Mouse (Mus musculus): Measurements from ENCODE around the gene Memo1. TPM values are rescaled to one million over a fixed set of nuclear protein-coding genes. Genes with fewer than 3 reads are reported as not detected.
"Not testable (repeated sequence)": the region's sequence is repeated elsewhere in the genome, so short reads cannot be mapped to it uniquely, and the experiment has no call there.

The Memo1 gene
- polyA plus RNA-seq, 1 experiment from 2014 or later, result 73.5 TPM

- no peaks in the 10 kb centered on the region for H3K9me3 ChIP-seq (replicated peaks)
- under 1% methylated on average over 47 of the region's 48 CpGs for WGBS
- peaks cover 17% of the 10 kb centered on the region for H3K4me1 ChIP-seq
- H3K4me3 ChIP-seq, result peak overlapping the region; percentile 83
- peak; percentile 98 for ATAC-seq
- peaks cover 19% of the 10 kb centered on the region for H3K36me3 ChIP-seq (ENCODE audit: poor library complexity, severe bottlenecking)
- H3K27ac ChIP-seq, result peak overlapping the region; percentile 89
- H3K4me2 ChIP-seq, result peak overlapping the region; percentile 80
- H3K27me3 ChIP-seq, result no peaks in the 10 kb centered on the region
- peak overlapping the region; percentile 82 for H3K9ac ChIP-seq
These were observed 21.1 kb upstream of the Memo1 start for GRCm38 (mm10) chr17:74316309-74316863.

- ATAC-seq, result no peak; the same call in 1 of the 2 replicates
- Histone ChIP-seq H3K4me1 (peaks cover 17% of the 10 kb centered on the region), H3K9me3 (replicated peaks) (no peaks in the 10 kb centered on the region), H3K27ac (peak overlapping the region; percentile 89), H3K9ac (peak overlapping the region; percentile 82), H3K4me3 (peak overlapping the region; percentile 83), H3K27me3 (no peaks in the 10 kb centered on the region), H3K36me3 (ENCODE audit: poor library complexity, severe bottlenecking) (peaks cover 22% of the 10 kb centered on the region), H3K4me2 (peak overlapping the region; percentile 80)
- WGBS, result under 1% methylated on average over 45 of the region's 45 CpGs
These were observed 20.4 kb upstream of the Memo1 start for GRCm38 (mm10) chr17:74315445-74316308.

GRCm38 (mm10) chr17:74306021-74306420 lies 10.7 kb upstream of the Memo1 start:
- Histone ChIP-seq H3K4me2 (no peak overlapping the region), H3K27ac (no peak overlapping the region), H3K27me3 (no peaks in the 10 kb centered on the region), H3K4me3 (no peak overlapping the region), H3K9ac (no peak overlapping the region), H3K36me3 (ENCODE audit: poor library complexity, severe bottlenecking) (peaks cover 72% of the 10 kb centered on the region), H3K9me3 (replicated peaks) (no peaks in the 10 kb centered on the region), H3K4me1 (no peaks in the 10 kb centered on the region)
- WGBS, result 93% methylated on average over 1 of the region's 1 CpGs
- ATAC-seq, result no peak

GRCm38 (mm10) chr17:74305616-74306015 lies 10.3 kb upstream of the Memo1 start:
- Histone ChIP-seq H3K4me2 (no peak overlapping the region), H3K9ac (no peak overlapping the region), H3K9me3 (replicated peaks) (no peaks in the 10 kb centered on the region), H3K4me3 (no peak overlapping the region), H3K36me3 (ENCODE audit: poor library complexity, severe bottlenecking) (peaks cover 74% of the 10 kb centered on the region), H3K27me3 (no peaks in the 10 kb centered on the region), H3K4me1 (no peaks in the 10 kb centered on the region), H3K27ac (no peak overlapping the region)
- ATAC-seq, result no peak
- 94% methylated on average over 4 of the region's 4 CpGs for WGBS

- H3K4me3 ChIP-seq, result no peak overlapping the region
- H3K27me3 ChIP-seq, result no peaks in the 10 kb centered on the region
- no peaks in the 10 kb centered on the region for H3K9me3 ChIP-seq (replicated peaks)
- H3K27ac ChIP-seq, result no peak overlapping the region
- H3K36me3 ChIP-seq (ENCODE audit: poor library complexity, severe bottlenecking), result peaks cover 74% of the 10 kb centered on the region
- no peaks in the 10 kb centered on the region for H3K4me1 ChIP-seq
- no peak overlapping the region for H3K4me2 ChIP-seq
- ATAC-seq, result no peak
- WGBS, result 98% methylated on average over 4 of the region's 4 CpGs
- H3K9ac ChIP-seq, result no peak overlapping the region
These were observed 8.7 kb upstream of the Memo1 start for GRCm38 (mm10) chr17:74304060-74304459.

GRCm38 (mm10) chr17:74300089-74300488 lies 4.8 kb upstream of the Memo1 start:
- Histone ChIP-seq H3K27ac (no peak overlapping the region), H3K4me3 (no peak overlapping the region), H3K36me3 (ENCODE audit: poor library complexity, severe bottlenecking) (peaks cover 47% of the 10 kb centered on the region), H3K9me3 (replicated peaks) (no peaks in the 10 kb centered on the region), H3K9ac (no peak overlapping the region), H3K27me3 (no peaks in the 10 kb centered on the region), H3K4me1 (no peaks in the 10 kb centered on the region), H3K4me2 (no peak overlapping the region)
- ATAC-seq, result no peak
- WGBS, result 88% methylated on average over 5 of the region's 5 CpGs

GRCm38 (mm10) chr17:74296991-74297390 lies 1.7 kb upstream of the Memo1 start:
- H3K27ac ChIP-seq; ATAC-seq; H3K9ac ChIP-seq; H3K9me3 ChIP-seq (replicated peaks); H3K4me2 ChIP-seq; H3K4me3 ChIP-seq; H3K27me3 ChIP-seq: not testable (repeated sequence)
- H3K4me1 ChIP-seq, result peaks cover 15% of the 10 kb centered on the region
- WGBS, result 90% methylated on average over 5 of the region's 5 CpGs
- peaks cover 28% of the 10 kb centered on the region for H3K36me3 ChIP-seq (ENCODE audit: poor library complexity, severe bottlenecking)

- H3K9ac ChIP-seq, result peak overlapping the region; percentile 97
- peak overlapping the region; percentile 96 for H3K27ac ChIP-seq
- peak overlapping the region; percentile 71 for H3K4me2 ChIP-seq
- no peaks in the 10 kb centered on the region for H3K27me3 ChIP-seq
- peak overlapping the region; percentile 94 for H3K4me3 ChIP-seq
- no peak for ATAC-seq
- no peaks in the 10 kb centered on the region for H3K9me3 ChIP-seq (replicated peaks)
- H3K36me3 ChIP-seq (ENCODE audit: poor library complexity, severe bottlenecking), result peaks cover 20% of the 10 kb centered on the region
- H3K4me1 ChIP-seq, result peaks cover 19% of the 10 kb centered on the region
- WGBS, result 51% methylated on average over 11 of the region's 11 CpGs
These were observed 929 bp upstream of the Memo1 start for GRCm38 (mm10) chr17:74296076-74296823.

- peaks cover 8% of the 10 kb centered on the region for H3K36me3 ChIP-seq (ENCODE audit: poor library complexity, severe bottlenecking)
- peak overlapping the region; percentile 94 for H3K4me3 ChIP-seq
- under 1% methylated on average over 66 of the region's 80 CpGs for WGBS
- H3K27ac ChIP-seq, result peak overlapping the region; percentile 96
- no peaks in the 10 kb centered on the region for H3K27me3 ChIP-seq
- H3K4me1 ChIP-seq, result peaks cover 25% of the 10 kb centered on the region
- no peaks in the 10 kb centered on the region for H3K9me3 ChIP-seq (replicated peaks)
- ATAC-seq, result peak; percentile 80
- H3K9ac ChIP-seq, result peak overlapping the region; percentile 97
- peak overlapping the region; percentile 71 for H3K4me2 ChIP-seq
These were observed 795 bp downstream of the Memo1 start for GRCm38 (mm10) chr17:74294426-74295025.

- peak overlapping the region; percentile 97 for H3K9ac ChIP-seq
- H3K36me3 ChIP-seq (ENCODE audit: poor library complexity, severe bottlenecking), result peaks cover 3% of the 10 kb centered on the region
- no peaks in the 10 kb centered on the region for H3K9me3 ChIP-seq (replicated peaks)
- peak overlapping the region; percentile 71 for H3K4me2 ChIP-seq
- H3K4me1 ChIP-seq, result peaks cover 25% of the 10 kb centered on the region
- H3K27ac ChIP-seq, result peak overlapping the region; percentile 96
- peak overlapping the region; percentile 94 for H3K4me3 ChIP-seq
- WGBS, result 1% methylated on average over 18 of the region's 18 CpGs
- no peak for ATAC-seq
- no peaks in the 10 kb centered on the region for H3K27me3 ChIP-seq
These were observed 1.5 kb downstream of the Memo1 start for GRCm38 (mm10) chr17:74293687-74294425.

GRCm38 (mm10) chr17:74291640-74292361 lies 3.5 kb downstream of the Memo1 start:
- H3K27ac ChIP-seq, result no peak overlapping the region
- H3K9me3 ChIP-seq (replicated peaks), result peaks cover 7% of the 10 kb centered on the region; the same call in 1 of the 2 replicates
- no peak overlapping the region for H3K4me2 ChIP-seq
- no peak overlapping the region for H3K4me3 ChIP-seq
- no peak overlapping the region for H3K9ac ChIP-seq
- ATAC-seq, result no peak
- H3K27me3 ChIP-seq, result no peaks in the 10 kb centered on the region
- peaks cover 25% of the 10 kb centered on the region for H3K4me1 ChIP-seq
- H3K36me3 ChIP-seq (ENCODE audit: poor library complexity, severe bottlenecking), result peaks cover 10% of the 10 kb centered on the region
- 84% methylated on average over 4 of the region's 4 CpGs for WGBS
